Mouse (Mus musculus) lung, adult 18-20 months (tissue): ENCODE data around the gene Hgd.

Experiments used
- DNase-seq, 2 experiments: peaks; one replicate each; pipeline ENCODE4 v3.0.0; 2022; ENCODE audit warnings: mixed read lengths in 2 of 2

The Hgd gene

DNA sequence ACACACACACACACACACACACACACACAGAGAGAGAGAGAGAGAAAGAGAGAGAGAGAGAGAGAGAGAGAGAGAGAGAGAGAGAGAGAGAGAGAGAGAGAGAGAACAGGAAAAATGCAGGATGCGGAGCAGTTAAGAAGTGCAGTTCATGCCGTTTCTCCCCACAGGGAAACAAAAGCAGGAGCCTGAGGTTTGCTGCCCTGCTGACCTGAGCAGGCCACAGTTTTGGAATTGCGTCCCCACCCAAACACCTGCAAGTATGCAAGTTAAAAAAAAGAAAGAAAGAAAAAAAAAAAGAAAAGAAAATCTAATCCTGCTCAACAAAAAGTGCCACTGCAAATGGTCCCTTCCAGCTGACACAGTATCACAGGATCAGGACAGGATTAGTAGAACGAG is 96.7 kb downstream of the Hgd start:
- no peak for DNase-seq

DNA sequence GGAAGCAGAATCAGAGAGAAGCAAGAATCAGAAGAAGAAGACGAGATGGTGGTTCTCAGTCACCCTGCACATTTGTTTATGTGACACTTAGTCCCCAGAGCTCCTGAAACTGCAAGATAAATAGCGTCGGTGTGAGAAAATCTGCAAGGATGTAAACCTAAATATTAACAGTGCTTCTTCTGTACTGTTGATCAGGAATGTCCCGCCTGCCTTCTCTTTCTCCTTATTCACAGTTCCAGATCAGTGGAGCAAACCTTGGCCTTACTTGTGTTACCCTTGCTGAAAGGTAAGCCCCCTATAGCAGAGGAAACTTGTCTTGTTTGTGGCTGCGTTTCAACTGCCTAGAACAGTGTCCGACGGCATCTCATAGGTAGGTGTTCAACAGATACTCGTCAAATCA is 97.6 kb downstream of the Hgd start:
- no peak for DNase-seq

DNA sequence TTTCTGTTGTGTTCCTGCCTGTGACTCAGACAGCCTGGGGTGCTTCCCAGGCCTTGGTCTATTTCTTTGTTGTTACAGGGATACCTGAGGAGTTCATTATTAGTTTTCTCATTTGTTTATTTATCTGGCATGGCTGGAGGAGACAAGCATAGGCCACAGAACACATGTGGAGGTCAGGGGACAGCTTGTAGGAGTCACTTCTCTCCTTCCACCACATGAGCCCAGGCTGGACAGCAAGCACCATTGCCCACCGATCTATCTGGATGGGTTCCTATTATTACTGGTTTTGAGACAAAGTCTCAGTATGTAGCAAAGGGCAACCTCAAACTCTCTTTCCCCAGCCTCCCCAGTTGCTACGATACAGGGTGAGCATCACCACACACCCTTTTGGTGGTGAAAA is 100.3 kb downstream of the Hgd start:
- DNase-seq = no peak

DNA sequence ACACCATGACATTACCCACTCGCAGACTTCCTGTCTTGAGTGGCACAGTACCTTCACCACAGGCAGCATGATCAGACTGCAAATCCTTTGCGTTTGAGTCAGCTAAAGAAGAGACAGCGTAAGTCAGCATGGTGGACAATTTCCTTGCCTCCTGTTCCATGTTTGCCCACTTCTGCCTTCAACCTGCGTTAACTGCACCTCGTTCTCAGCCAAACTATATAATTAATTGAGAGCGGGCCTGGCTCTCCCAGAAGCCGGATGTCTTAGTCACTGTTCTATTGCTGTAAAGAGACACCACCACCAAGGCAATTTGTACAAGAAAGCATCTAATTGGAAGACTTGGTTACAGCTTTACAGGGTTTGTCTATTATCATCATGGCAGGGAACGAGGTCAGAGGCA is 100.9 kb downstream of the Hgd start:
- DNase-seq = no peak
